Mouse (Mus musculus): ENCODE measurements around the gene Stac2. TPM values are rescaled to one million over a fixed set of nuclear protein-coding genes. Genes with fewer than 3 reads are reported as not detected.

Gene Stac2
- total RNA-seq, 1 experiment from 2014 or later: 7.8 TPM

DNA sequence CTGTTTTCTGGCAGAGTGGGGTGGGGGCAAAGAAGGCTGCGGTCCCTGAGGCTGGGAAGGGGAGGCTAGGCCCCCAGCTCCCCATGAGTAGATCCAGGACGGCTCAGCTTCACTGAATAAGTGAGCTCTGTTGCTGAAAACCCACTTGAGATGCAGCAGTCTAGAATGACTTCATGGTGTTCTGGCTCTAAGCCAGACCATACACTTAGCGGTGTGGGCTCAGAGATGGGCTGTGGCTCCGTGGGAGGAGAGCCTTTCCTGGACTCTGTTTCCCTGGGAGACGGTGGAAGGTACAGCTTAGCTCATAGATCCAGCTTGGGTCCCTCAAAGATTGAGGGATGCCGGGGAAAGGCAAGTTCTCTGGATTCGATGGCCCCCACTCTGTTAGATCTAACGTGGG is 49.1 kb downstream of the Stac2 start:
- ATAC-seq (ENCODE audit: extremely low read depth, insufficient number of reproducible peaks, low FRiP score, poor library complexity, severe bottlenecking): no peak

DNA sequence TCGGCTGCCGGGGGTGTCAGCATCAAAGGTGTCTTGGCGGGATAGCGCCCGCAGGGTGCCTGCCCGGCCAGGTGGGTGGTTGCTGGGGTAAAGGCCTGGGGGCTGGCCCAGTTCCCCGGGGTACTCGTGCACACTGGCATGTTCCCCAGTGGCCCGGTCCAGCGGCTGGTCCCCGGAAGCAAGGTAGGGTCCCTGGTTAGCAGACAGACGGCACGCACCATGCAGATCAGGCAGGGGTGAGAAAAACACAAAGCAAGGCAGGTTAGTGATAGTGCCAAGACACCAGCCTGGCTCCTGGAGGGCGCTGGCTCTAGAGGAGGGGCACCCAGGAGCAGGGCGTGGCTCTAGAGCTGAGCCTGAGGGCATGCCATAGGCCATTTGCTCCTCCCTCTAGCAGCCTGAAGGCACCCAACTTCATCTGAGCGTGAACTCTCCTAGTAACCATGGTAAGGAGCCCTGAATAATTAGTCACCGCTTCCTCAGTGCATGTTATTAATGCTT is 50.0 kb downstream of the Stac2 start:
- no peak for ATAC-seq (ENCODE audit: extremely low read depth, insufficient number of reproducible peaks, low FRiP score, poor library complexity, severe bottlenecking)

DNA sequence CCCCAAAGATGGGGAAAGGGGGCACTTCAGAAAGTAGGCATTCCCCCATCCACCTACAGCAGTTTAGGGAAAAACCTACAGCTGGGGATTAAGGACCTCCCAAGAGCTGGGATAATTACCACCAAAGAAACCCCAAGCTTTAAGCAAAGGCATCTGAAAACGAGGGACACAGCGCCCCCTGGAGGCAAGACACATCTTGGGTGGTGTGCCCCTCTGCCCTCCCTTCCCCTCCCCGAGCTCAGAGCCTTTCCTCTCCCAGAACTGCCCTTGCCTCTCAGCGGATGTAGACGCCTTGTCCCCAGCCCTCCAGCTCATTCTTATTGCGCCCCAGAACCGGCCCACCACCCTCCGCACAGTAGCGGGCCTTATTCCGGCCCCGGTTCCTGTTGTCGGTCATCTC is 50.6 kb downstream of the Stac2 start:
- peak; percentile 21; the same call in 1 of the 2 replicates for ATAC-seq (ENCODE audit: extremely low read depth, insufficient number of reproducible peaks, low FRiP score, poor library complexity, severe bottlenecking)

DNA sequence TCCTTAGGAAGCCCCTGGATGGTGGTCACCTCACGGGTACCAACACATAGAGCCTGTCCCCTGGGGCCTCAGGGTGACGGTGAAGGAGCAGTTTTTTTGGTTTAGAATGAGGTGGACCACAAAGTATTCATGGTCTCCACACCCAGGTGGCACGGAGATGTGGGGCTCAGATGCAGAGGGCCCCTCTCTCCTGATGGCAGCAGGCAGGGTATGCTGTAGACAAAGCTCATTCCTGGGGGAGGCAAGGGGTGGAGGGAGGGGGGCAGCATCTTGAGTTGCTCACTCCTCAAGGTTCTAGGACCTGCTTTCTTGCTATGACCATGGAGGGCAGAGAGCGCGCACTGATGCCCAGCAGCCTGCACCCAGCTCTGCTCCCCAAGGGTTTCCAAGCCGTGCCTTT is 51.3 kb downstream of the Stac2 start:
- no peak for ATAC-seq (ENCODE audit: extremely low read depth, insufficient number of reproducible peaks, low FRiP score, poor library complexity, severe bottlenecking)

DNA sequence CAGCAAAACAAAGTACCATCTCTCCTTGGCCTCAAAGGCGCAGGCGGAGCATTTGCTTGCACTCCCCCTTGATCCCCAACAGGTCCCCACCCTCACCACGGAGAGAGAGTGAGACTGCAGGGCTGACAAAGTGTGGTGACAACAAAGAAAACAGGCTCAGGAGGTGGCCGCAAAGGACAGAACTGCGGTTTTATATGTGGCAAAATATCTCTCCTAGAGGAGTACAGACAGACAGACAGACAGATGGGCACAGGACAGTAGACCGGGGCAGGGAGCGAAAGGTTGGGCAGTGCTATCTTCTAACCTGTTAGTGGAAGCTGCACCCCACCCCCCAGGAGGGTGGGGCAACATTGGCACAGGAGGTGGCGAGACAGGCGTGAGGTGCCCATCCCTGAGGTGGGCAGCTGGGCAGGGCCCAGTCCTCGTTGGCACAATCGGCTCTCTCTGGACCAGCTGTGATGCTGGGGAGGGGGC is 51.9 kb downstream of the Stac2 start:
- no peak for ATAC-seq (ENCODE audit: extremely low read depth, insufficient number of reproducible peaks, low FRiP score, poor library complexity, severe bottlenecking)

DNA sequence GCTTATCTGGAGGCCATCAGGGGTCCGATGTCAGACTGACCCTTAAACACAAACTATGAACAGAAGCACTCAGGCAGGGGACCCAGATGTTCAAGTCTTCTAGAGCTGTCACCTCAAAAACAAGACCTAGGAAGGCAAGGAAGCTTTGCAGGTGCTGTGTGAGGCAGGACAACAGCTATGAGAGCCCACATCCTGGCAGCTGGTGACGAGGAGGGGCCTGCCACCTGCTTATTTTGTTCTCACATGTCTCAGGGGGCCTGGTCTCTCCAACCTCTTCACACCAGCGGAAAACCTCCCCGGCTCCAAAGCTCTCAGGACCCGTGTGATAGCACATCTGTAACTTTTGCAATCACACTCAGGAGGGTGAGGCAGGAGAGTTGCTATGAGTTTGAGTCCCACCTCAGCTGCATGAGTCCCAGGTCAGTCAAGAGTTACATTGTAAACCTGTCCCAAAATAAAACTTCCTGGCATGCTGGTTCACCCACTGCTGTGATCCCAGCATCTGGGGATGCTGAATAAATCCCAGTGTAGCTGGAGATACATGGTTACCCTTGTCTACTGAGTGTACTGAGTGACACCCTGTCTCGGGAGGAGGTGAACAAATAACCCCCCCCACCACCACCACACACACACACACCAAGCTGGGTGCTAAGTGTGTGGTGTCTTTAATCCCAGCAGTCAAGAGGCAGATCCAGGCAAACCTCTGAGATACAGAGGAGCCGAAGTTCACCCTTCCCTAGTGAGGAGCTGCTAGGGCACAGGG is 52.7 kb downstream of the Stac2 start:
- peak; percentile 56 for ATAC-seq (ENCODE audit: extremely low read depth, insufficient number of reproducible peaks, low FRiP score, poor library complexity, severe bottlenecking)

DNA sequence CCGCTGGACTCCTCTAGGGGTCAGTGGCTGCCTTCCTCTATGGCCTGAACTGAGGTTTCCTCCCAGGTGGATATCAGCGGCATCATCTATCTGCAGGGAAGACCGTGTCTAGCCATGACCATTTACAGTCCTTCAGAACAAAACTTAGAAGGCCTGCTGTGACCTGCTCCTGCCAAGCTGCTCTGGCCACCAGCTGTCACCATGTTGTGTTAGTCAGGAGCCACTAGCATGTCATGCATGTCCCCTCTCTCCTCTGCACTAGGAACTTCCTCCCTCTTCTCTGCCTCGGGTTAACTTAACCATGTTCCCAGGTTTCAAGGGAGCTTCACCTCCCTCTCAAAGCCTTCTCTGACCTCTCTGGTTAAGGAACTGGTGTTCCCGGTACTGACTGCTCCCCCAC is 53.5 kb downstream of the Stac2 start:
- no peak for ATAC-seq (ENCODE audit: extremely low read depth, insufficient number of reproducible peaks, low FRiP score, poor library complexity, severe bottlenecking)

DNA sequence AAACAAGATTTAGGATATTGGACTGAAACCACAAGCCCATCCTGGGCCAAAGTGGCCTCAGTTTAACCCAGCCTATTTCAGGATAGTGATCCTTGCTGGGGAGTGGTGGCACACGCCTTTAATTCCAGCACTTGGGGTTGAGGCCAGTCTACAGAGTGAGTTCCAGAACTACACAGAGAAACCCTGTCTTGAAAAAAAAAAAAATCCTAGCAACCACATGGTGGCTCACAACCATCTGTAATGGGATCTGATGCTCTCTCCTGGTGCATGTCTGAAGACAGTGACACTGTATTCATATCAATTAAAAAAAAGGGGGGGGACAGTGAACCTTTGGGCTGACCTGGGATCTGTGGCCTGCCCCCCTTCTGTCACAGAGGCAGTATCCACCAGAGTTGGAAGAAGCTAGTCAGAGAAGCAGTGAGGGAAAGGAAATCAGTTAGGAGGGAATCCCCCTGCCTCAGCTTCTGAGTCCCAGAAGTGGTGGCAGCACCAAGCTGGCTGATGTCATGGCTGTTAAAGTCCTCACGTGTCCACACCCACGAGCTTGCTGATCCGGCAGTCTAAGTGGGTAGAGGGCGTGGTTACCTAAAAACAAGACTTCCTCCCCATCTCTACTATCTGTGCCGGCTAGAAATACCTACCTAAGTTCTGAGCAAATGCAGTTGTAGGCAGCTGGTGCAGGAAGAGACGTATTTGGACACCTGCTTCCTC is 54.2 kb downstream of the Stac2 start:
- ATAC-seq (ENCODE audit: extremely low read depth, insufficient number of reproducible peaks, low FRiP score, poor library complexity, severe bottlenecking): peak; percentile 69

DNA sequence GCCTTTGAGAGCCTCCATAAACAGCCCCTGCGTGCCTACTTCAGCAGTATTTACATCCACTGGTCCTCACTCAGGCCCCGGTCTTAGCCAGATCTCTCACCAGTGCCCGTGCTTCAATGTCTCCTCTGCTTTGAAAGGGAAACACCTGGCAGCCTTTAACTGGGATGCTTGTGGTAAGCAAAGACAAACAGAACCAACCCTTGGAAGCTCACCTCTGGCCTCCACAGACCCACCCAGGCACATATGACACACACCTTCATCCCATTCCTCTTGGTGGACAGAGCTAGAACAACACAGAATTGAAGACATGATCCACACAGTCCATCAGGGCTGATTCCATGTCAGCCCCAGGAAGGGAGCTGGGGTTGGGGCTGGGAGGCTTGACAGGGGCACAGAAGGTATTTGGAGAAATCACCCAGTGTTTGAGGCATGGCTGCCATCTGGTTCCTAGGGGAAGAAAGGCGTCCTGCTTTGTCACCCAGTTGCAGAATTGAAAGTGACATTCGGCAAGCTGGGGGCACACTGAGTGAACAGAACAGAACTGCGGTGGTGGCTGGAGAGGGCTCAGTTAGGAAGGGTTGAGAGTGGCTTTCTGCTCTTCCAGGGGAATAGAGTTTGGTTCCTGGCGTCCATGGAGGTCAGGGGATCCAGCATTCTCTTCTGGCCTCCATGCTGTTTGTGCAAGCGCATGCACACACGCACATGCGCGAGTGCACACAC is 55.0 kb downstream of the Stac2 start:
- no peak for ATAC-seq (ENCODE audit: extremely low read depth, insufficient number of reproducible peaks, low FRiP score, poor library complexity, severe bottlenecking)

DNA sequence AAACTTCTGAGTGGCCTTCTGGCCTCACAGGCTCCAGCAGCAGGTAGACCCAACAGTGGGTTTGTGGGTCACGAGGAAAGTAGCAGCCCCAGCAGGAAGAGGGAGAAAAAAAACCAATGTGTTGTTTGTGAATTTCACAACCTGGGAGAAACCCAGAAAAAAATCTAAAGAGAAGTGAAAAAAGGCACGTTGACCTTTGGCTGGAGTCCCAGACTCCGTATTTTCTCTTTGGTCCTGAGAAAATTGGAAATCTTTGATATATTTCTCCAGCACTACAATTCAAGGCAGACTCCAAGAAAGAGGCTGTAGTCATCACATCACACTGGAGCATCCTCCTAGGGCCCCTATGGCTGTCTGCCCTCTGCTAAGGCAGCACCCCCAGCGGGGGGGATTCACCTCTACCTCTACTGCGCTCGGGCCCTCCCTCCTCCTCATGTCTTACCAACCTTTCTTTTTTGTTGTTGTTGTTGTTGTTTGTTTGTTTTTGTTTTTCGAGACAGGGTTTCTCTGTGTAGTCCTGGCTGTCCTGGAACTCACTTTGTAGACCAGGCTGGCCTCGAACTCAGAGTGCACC is 55.8 kb downstream of the Stac2 start:
- no peak for ATAC-seq (ENCODE audit: extremely low read depth, insufficient number of reproducible peaks, low FRiP score, poor library complexity, severe bottlenecking)

DNA sequence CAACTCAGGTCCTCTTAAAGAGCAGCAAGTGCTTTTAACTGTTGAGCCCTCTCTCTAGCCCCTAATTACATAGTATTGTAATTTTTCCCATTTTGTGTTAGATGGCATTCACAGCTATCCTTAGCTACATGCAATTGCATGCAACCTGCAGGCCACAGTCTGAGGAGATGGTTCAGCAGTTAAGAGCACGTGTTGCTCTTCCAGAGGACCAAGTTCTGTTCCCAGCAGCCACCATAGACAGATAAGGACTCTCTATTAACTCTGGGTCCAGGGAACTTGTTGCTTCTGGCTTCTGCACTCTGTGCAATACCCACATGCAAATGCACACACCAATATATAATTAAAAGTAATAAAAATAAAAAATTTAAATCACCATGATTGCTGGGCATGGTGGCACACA is 56.6 kb downstream of the Stac2 start:
- ATAC-seq (ENCODE audit: extremely low read depth, insufficient number of reproducible peaks, low FRiP score, poor library complexity, severe bottlenecking): no peak

DNA sequence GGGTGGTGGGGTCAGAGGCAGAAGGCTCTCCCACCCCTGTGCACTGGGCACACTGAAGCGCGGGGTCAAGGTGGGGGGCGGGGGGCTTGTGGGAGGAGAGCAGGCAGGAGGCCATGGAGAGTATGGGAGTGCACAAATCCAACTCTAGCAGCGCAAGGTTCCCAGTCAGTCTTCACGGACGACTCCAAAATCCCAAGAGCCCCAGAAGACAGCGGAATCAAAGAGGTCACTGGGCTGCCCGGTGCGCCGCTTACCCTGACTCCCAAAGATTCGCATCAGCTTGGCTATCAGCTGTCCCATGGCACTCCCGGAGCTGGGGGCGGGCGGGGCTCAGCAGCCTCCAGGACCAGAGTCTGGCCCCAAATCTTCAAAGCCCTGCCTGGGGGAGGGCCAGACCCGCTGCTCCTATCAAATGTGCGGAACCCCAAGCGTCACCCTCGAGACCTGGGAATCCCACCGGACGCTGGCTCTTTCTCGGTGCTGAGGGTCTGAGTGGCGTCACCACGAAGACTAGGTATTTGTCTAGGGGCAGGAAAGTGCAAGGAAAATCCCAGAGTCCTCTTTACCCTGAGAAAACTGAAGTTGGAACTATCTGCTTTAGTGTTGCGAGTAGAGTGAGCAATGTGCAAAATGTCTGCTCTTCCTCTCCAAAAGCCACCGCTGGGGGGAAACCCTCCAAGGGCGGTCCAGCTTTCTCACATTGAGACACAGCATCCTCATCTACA is 57.5 kb downstream of the Stac2 start, which contains the start of gene Arl5c:
TSS of gene Arl5c (minus strand) at position 618 of the 725 bp plus-strand sequence.
- ATAC-seq (ENCODE audit: extremely low read depth, insufficient number of reproducible peaks, low FRiP score, poor library complexity, severe bottlenecking): peak; percentile 20; the same call in 1 of the 2 replicates

DNA sequence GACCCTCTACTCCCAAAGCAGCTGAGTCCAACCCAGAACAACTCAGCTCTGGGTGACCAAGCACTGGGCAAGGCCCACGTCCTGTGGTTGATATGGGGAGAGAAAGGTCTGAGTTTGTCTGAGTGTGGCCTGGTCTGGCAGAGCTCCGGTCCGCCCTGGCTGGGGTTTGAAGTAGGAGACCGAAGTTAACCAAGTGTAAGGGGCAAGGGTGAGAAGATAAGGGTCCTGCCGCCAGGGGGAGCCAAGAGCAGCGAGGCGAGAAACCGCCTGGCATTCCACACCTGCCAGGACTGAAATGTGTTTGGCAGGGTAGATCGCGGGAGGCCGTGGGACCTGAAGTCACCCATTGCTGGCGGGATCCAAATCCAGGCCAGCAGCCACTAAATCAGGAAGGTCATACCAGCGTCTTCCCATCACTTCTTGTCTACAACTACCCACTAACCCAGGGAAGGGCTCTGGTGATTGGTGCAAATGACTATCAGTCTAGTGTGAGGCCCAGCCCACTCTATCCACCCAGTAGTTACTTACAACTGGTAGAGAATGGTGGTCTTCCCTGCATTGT is 58.6 kb downstream of the Stac2 start:
- ATAC-seq (ENCODE audit: extremely low read depth, insufficient number of reproducible peaks, low FRiP score, poor library complexity, severe bottlenecking): peak; percentile 62

DNA sequence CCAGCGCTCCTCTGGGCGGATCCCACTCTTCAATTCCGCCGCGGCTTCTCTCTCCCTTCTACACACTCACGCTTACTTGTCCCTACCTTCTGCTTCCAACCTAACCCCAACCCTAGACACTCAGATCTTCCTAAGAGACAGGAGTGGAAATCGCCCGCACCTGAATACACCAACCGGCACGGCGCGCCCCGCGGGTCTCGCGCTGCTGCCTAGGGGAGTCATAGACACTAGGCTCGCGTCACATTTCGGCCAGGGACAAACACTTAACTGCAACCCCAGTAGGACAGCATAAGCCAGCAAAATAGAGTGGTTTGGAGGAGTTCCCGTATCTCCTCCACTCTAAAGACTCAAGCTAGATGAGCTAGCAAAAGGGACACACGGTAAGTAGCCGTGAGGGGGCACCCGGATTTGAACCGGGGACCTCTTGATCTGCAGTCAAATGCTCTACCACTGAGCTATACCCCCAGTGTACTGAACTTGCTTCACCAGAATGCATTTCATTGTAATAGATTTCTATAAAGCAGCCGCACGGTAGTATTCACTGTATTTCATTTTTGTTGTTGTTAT is 64.6 kb downstream of the Stac2 start:
- ATAC-seq (ENCODE audit: extremely low read depth, insufficient number of reproducible peaks, low FRiP score, poor library complexity, severe bottlenecking): peak; percentile 45

DNA sequence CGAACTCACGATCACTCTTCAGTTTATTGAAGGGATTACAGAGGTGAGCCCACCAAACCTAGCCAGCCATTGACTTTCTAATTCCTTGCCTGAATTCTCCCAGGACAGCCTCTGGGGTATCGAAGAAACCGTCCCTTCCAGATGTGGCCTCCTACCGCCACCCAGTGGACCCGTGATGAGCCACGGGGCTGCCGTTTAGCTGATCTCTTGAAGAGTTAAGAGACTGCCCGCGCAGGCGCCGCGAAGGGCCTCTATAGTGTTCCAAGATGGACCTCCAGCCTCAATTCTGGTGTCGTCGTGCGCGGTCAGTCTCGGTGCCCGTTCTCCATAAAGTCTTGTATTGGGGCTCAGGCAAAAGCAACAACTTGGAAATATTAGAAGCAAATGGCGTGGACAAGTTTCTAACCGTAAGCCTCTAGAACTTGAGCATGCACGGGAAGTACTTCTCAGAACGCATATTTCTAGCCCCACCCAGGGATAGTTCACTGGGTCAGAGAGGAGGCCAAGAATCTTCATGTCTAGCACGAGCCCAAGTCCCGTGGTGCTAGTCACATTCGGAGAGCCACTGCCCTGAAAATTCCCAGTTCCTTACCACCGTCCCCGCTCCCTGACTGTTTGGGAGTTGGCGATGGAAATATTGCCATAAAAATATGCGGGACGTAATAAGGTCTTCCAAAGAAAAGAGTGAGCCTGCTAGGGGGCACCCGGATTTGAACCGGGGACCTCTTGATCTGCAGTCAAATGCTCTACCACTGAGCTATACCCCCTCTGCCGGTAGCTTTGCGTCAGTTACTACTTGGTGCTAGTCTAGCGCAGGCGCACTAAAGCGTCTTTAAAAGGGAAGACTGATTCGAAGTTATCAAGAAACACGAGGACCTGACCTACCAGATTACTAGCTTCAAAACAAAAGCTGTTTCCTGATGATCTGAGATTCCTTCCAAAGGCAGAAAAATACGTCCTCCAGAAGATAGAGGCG is 65.4 kb downstream of the Stac2 start:
- peak; percentile 70 for ATAC-seq (ENCODE audit: extremely low read depth, insufficient number of reproducible peaks, low FRiP score, poor library complexity, severe bottlenecking)

DNA sequence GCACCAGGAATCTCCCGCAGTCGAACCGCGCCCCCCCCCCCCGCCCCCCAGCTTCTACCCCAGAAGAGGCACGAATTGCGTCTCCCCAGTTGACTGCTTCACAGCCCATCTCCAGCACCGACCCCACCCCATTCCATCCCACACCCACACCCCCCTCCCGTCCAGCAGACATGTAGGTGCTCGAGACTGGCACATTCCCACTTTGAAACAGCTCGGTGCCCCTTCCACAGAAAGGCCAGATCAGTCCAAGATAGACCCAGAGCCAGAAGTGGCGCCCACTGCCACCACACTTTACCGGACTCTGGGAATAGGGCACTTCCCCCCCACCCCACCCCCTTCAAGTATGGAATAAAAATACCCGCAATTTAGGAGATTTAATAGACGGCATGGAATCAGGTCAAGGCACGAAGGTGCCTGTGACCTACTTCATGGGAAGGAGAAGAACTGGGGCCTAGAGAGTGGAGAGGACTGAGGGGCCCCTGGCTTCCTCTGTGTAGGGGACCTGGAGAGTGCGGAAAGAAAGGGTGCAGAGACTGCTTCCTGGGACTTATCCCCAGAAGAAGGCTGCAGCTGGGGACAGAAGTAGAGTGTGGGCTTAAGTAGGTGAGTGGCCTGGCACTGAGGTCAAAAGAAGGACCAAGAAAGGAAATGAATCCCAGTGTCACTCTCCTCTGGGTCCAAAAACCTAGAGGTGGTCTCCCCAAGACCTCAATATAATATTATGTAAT is 66.4 kb downstream of the Stac2 start:
- ATAC-seq (ENCODE audit: extremely low read depth, insufficient number of reproducible peaks, low FRiP score, poor library complexity, severe bottlenecking): no peak
